Mouse (Mus musculus) brain, embryonic 14.5 days (tissue): ENCODE measurements around the gene Grin2a.

ENCODE experiments used
- CTCF ChIP-seq: fragments of 200-500 bp; IDR thresholded peaks from 2 replicates; pipeline ENCODE4 v1.5.1; 2012; ENCODE audit warnings: inconsistent platforms, mild to moderate bottlenecking, moderate library complexity, borderline replicate concordance; ENCODE audit not compliant: insufficient read depth, insufficient read length; ENCODE audit errors: extremely low read depth
- POLR2A ChIP-seq: fragments of 200-500 bp; IDR thresholded peaks from 2 replicates; pipeline ENCODE4 v1.6.1; 2012; ENCODE audit warnings: mild to moderate bottlenecking, inconsistent platforms, borderline replicate concordance; ENCODE audit not compliant: poor library complexity, insufficient read depth, insufficient read length, severe bottlenecking; ENCODE audit errors: extremely low read depth

DNA sequence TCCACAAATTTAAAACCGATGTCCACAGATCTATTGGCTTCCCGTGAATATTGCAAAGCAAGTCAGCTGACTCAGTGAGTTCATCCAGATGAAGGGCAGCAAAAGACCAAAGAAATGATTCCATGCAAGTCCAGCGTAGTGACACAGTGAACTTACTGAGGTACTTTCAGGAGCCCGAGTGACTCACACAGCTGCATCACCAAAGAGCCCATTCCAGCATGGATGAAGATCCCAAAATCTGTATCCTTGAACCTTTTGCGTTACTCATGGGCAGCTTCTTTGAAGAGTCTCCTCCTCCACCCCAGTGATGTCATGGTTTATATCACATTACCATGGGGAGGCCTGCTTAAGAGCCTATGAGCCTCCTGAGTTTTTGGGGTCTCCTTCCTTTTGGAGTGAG is 460.2 kb downstream of the Grin2a start:
- no peak for TF ChIP-seq CTCF
- TF ChIP-seq POLR2A: no peak
